Mouse (Mus musculus) forebrain, embryonic 11.5 days (tissue): ENCODE measurements around the gene Grik5. TPM values are rescaled to one million over a fixed set of nuclear protein-coding genes. Genes with fewer than 3 reads are reported as not detected.

Experiments used
- ATAC-seq: fragments of 200-750 bp; cut with Nextera tagmentation; replicated peaks from 2 replicates; pipeline ENCODE4 v1.8.0; 2017; ENCODE audit warnings: moderate TSS enrichment; ENCODE audit not compliant: low FRiP score
- DNase-seq: peaks from one replicate; pipeline ENCODE4 v3.0.0-alpha.2; 2017; ENCODE audit warnings: low spot score
- H3K27ac ChIP-seq: fragments of 300-500 bp; sonication (generic); 2 replicates; pipeline ENCODE4 v1.5.1; 2014; ENCODE audit warnings: low read depth, low read length
- H3K27me3 ChIP-seq: fragments of 300-500 bp; sonication (generic); 2 replicates; pipeline ENCODE4 v1.6.1; 2014; ENCODE audit warnings: mild to moderate bottlenecking, low read length, mixed read lengths; ENCODE audit not compliant: control insufficient read depth, insufficient read depth
- H3K36me3 ChIP-seq: fragments of 300-500 bp; sonication (generic); 2 replicates; pipeline ENCODE4 v1.6.1; 2014; ENCODE audit warnings: mild to moderate bottlenecking, low read length, moderate library complexity, mixed read lengths; ENCODE audit not compliant: control insufficient read depth, insufficient read depth
- H3K4me1 ChIP-seq: fragments of 300-500 bp; sonication (generic); replicated peaks from 2 replicates; pipeline ENCODE4 v1.6.1; 2014; ENCODE audit warnings: low read length, mixed read lengths; ENCODE audit not compliant: control insufficient read depth, insufficient read depth
- H3K4me2 ChIP-seq: fragments of 300-500 bp; sonication (generic); 2 replicates; pipeline ENCODE4 v1.6.1; 2014; ENCODE audit warnings: low read depth, mild to moderate bottlenecking, low read length, moderate library complexity, mixed read lengths; ENCODE audit not compliant: severe bottlenecking
- H3K4me3 ChIP-seq: fragments of 300-500 bp; sonication (generic); 2 replicates; pipeline ENCODE4 v1.5.1; 2014; ENCODE audit warnings: low read depth, low read length
- H3K9ac ChIP-seq: fragments of 300-500 bp; sonication (generic); 2 replicates; pipeline ENCODE4 v1.6.1; 2014; ENCODE audit warnings: low read length
- H3K9me3 ChIP-seq: fragments of 300-500 bp; sonication (generic); 2 replicates; pipeline ENCODE4 v1.6.1; 2016; ENCODE audit warnings: low read length, mixed read lengths; ENCODE audit not compliant: control insufficient read depth
- WGBS: fragments of 180-500 bp; shearing (Covaris S2); extraction: QIAGEN DNeasy Blood & Tissue Kit; methylation state at CpG from one replicate; pipeline ENCODE4 v1.1.7; 2014; 5-methylcytosine and 5-hydroxymethylcytosine counted together
- polyA plus RNA-seq: library from polyadenylated mRNA; unstranded; fragments of >200 nt; fragmentation: Nextera tagmentation; extraction: Ambion mirVana; gene quantifications from 2 replicates; pipeline ENCODE4 v1.2.1, GENCODE M21; 2014

Gene Grik5
- polyA plus RNA-seq, 1 experiment from 2014 or later, result 13.6 TPM

DNA sequence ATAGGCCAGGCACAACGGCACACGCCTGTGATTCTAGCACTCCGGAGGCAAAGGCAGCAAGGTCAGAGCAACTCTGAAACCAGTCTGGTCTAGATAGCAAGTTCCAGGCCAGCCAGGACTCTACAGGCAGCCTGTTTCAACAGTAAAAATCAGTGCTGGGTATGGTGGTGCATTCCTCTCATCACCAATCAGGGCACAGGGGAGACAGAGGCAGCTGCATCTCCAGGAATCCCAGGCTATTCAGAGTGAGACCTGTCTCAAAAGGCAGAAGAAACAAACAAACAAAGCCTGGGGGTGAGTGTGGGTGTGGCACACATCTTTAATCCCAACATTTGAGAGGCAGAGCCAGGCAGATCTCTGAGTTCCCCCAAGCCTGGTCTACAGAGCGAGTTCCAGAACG lies 88.8 kb downstream of the Grik5 start:
- Histone ChIP-seq H3K27ac (no peak overlapping the region), H3K9ac (no peak overlapping the region), H3K4me3 (no peak overlapping the region), H3K36me3 (no peaks in the 10 kb centered on the region), H3K4me1 (no peaks in the 10 kb centered on the region), H3K27me3 (no peaks in the 10 kb centered on the region), H3K9me3 (no peaks in the 10 kb centered on the region), H3K4me2 (no peak overlapping the region)
- no peak for DNase-seq
- WGBS, result 86% methylated on average over 5 of the region's 5 CpGs
- no peak for ATAC-seq

DNA sequence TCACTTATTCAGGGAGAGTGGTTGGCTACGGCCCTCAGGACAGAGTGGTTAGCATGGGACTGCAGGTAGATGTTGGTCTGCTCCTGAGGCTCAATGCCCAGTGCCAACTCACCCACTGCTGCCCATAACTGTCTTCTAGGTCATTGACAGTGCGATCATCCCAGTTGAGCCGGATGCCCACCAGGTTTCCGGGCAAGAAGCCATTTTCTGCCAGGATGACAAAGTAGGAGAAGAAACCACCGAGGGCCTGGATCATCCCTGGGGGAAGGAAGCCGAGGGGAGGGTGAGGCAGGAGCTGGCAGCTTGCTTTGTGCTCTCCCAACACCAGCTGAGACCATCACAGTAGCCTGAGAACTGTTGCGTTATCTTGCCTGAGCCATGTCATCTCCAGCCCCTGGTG lies 91.7 kb downstream of the Grik5 start:
- Histone ChIP-seq H3K4me2 (no peak overlapping the region), H3K36me3 (no peaks in the 10 kb centered on the region)

DNA sequence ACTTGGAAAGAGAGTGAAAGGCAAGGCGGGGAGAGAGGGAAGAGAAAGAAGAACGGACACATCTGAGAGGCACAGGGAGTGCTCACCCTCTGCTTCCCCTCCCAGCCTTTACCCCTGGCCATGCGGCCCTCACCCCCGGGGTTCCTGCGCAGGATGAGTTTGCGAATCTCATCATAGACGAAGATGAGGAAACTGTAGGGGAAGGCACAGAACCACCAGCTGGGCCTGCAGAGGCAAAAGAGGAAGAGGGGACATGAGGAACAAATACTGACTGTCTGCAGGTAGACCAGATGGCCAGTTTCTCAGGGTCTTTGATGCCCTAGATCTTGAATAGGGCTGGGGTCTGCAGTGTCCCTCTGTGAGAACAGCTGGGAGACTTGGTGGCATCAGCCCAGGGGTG lies 93.4 kb downstream of the Grik5 start:
- no peak overlapping the region for H3K4me3 ChIP-seq
- H3K27ac ChIP-seq, result no peak overlapping the region
- no peak for DNase-seq
- no peak overlapping the region for H3K4me2 ChIP-seq
- no peaks in the 10 kb centered on the region for H3K27me3 ChIP-seq
- no peak for ATAC-seq
- no peak overlapping the region for H3K9ac ChIP-seq
- no peaks in the 10 kb centered on the region for H3K9me3 ChIP-seq
- no peaks in the 10 kb centered on the region for H3K4me1 ChIP-seq
- WGBS, result 83% methylated on average over 7 of the region's 7 CpGs
- no peaks in the 10 kb centered on the region for H3K36me3 ChIP-seq

More for the DNA sequence above, 91.7 kb downstream of the Grik5 start:
- no peaks in the 10 kb centered on the region for H3K4me1 ChIP-seq
- H3K27ac ChIP-seq, result no peak overlapping the region
- no peak overlapping the region for H3K9ac ChIP-seq
- no peaks in the 10 kb centered on the region for H3K27me3 ChIP-seq
- H3K4me3 ChIP-seq, result no peak overlapping the region
- DNase-seq, result no peak
- no peak for ATAC-seq
- 84% methylated on average over 7 of the region's 7 CpGs for WGBS
- no peaks in the 10 kb centered on the region for H3K9me3 ChIP-seq

DNA sequence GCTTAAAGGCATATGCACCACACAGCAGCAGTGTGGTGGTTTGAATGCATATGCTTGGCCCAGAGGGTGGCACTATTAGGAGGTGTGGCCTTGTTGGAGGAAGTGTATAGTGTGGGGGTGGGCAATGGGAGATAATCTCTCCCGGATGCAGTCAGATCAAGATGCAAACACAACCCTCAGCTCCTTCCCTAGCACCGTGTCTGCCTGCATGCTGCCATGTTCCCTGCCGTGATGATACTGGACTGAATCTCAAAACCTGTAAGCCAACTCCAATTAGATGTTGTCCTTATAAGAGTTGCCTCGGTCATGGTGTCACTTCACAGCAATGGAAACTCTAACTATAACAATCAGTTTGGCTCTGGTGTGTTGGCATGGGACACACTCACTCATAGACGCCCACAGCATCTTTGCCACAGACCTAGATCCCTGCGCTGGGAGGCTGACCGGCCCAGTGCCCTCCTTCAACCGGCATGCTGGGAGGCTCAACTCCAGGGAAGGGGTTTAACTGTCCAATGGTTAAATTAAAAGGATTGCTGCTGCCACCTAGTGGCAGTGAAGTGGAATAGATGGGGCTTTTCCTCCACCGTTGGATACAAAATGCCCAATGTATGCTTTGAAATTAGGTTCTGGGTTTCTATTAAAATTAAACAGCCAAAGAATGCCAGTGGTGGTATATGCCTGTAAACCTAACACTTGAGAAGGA lies 97.1 kb downstream of the Grik5 start:
- DNase-seq, result no peak
- Histone ChIP-seq H3K4me1 (no peaks in the 10 kb centered on the region; the same call in 1 of the 2 replicates), H3K9ac (no peak overlapping the region), H3K4me3 (no peak overlapping the region), H3K27me3 (no peaks in the 10 kb centered on the region), H3K9me3 (no peaks in the 10 kb centered on the region), H3K27ac (no peak overlapping the region), H3K4me2 (no peak overlapping the region), H3K36me3 (no peaks in the 10 kb centered on the region)
- no peak for ATAC-seq
- WGBS, result 30% methylated on average over 9 of the region's 9 CpGs

DNA sequence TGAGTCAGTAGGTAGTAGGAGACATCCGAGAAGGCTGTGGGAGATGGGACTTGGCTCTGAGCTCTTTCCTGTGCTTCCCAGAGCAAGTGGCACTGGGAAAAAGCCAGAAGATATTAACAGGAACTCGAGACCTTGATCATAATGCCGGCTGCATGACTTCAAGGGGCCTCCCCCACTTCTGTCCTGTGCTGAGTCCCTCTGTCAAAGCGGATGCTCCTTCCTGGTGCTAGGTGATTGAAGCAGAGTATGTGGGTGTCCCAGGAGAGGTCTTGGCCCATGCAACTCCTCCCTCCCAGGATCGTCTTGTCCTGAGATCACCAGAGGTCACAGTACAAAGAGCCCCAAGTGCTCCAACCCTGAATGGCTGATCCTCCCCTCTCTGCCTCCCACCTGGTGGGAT lies 98.2 kb downstream of the Grik5 start:
- H3K9me3 ChIP-seq, result no peaks in the 10 kb centered on the region
- no peak overlapping the region for H3K27ac ChIP-seq
- no peak overlapping the region for H3K4me2 ChIP-seq
- no peak for DNase-seq
- no peak for ATAC-seq
- no peaks in the 10 kb centered on the region; the same call in 1 of the 2 replicates for H3K4me1 ChIP-seq
- H3K4me3 ChIP-seq, result no peak overlapping the region
- no peaks in the 10 kb centered on the region for H3K36me3 ChIP-seq
- WGBS, result 77% methylated on average over 5 of the region's 5 CpGs
- no peak overlapping the region for H3K9ac ChIP-seq
- no peaks in the 10 kb centered on the region for H3K27me3 ChIP-seq

DNA sequence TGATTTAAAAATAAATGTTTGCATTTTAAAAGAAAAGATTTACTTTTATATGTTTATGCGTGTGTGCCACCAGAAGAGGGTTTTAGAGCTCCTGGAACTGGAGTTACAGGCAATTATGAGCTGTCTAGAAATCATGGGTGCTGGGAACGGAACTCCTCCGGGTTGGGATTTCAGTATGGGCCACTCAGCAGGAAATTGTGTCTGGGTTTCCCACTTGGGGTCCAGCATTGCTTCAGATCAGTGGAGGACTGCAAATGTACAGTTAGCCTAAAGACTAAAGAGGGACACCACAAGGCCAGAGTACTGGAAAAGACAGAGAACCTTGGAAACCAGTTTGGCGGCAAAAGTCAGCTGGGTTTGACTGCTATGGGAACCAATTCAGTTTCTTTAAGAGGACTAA lies 98.9 kb downstream of the Grik5 start:
- Histone ChIP-seq H3K9me3 (no peaks in the 10 kb centered on the region), H3K27ac (no peak overlapping the region), H3K9ac (no peak overlapping the region), H3K27me3 (no peaks in the 10 kb centered on the region), H3K4me3 (no peak overlapping the region), H3K4me1 (no peaks in the 10 kb centered on the region; the same call in 1 of the 2 replicates), H3K36me3 (no peaks in the 10 kb centered on the region), H3K4me2 (no peak overlapping the region)
- ATAC-seq (no peak), DNase-seq (no peak)
- 83% methylated on average over 4 of the region's 4 CpGs for WGBS

DNA sequence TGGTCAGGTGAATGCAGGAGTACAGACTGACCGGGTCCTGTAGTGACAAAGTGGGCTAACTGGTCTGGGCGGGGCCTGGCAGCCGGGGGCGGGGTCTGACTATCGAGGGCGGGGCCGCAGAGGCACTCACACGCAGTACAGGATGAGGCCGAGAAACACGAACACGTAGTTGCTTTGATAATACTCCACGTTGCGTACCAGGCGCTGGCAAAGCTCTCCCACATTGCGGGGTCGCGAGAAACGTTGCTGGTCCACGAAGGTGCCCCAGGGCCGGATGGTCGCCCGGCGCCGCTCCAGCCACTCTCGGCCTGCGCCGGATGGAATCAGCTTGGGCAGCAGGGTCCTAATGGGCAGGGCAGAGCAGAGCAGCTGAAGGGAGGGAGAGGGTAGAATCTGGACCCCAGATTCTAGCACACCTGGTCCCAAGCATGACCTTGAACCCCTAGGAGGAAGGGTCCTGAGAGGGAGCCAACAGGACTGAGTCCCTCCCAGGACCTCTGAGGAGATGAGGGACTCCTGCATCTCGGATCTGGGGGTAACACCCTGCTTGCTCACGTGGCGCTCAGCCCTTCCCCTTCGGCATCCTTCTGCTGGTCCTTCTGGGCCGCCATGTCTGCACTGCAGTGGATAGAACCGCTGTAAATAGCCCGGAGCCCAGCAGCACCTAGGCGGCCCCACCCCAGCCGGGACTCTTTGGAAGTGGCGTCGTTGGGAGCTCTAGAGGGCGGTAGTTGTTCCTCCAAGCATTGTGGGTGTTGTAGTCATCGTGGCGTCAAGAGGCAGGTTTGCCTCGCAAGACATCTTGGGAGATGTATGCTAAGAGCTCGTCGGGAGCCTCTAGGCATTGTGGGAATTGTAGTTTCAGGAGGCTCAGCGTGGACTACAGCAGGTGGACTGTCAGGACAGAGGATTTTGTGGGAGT lies 99.9 kb downstream of the Grik5 start, which contains the start of gene Rabac1:
TSS of gene Rabac1 (minus strand) at position 783 of the 922 bp plus-strand sequence.
- H3K4me3 ChIP-seq, result peak within 1 kb of the TSS; percentile 51
- H3K4me2 ChIP-seq, result peak within 1 kb of the TSS; percentile 54
- WGBS, result under 1% methylated on average over 45 of the region's 45 CpGs
- H3K4me1 ChIP-seq, result no peaks in the 10 kb centered on the region; the same call in 1 of the 2 replicates
- no peaks in the 10 kb centered on the region for H3K9me3 ChIP-seq
- no peaks in the 10 kb centered on the region for H3K36me3 ChIP-seq
- H3K27me3 ChIP-seq, result no peaks in the 10 kb centered on the region
- DNase-seq, result peak; percentile 91
- H3K27ac ChIP-seq, result no peak within 1 kb of the TSS
- peak; percentile 91 for ATAC-seq
- peak within 1 kb of the TSS; percentile 57 for H3K9ac ChIP-seq

DNA sequence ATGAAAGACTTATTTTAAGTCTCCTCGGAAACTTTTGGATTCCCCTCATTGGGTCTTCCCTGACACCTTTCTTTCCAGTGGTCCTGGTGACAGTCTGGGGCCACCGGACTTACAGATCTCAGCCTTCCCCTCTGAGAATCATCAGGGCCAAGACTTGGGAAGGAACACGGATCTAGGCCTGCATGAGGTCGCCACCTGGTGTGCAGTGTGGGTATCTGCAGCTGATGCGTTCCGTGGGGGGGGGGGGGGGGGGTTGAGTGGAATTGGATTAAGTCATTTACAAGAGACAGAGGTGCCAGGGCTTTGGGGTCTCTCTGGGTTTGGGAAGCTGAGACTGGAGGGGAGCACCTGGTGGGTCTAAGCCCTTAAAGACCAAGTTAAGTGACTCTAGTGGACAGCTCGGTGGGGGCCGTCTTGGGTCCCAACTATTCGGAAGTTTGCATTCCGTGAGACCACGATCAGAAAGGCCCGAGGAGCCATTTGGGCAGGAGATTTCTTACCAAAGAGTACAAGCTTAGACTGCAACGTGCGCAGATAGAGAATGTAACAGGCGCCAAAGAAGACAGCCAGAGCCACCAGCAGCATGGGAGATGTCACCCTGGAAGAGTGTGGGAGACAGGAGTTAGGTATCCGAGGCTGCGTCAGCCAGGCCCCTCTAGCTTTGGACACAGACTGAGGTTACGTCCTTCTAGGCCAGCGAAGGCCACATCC lies 100.7 kb downstream of the Grik5 start:
- no peaks in the 10 kb centered on the region for H3K27me3 ChIP-seq
- H3K4me1 ChIP-seq, result no peaks in the 10 kb centered on the region; the same call in 1 of the 2 replicates
- WGBS, result 10% methylated on average over 19 of the region's 19 CpGs
- peak overlapping the region; percentile 57; the same call in 1 of the 2 replicates for H3K9ac ChIP-seq
- H3K36me3 ChIP-seq, result no peaks in the 10 kb centered on the region
- no peaks in the 10 kb centered on the region for H3K9me3 ChIP-seq
- peak; percentile 81 for DNase-seq
- H3K27ac ChIP-seq, result no peak overlapping the region
- H3K4me2 ChIP-seq, result peak overlapping the region; percentile 54
- H3K4me3 ChIP-seq, result peak overlapping the region; percentile 51
- no peak; the same call in 1 of the 2 replicates for ATAC-seq
